Mouse (Mus musculus): ENCODE measurements at regions not wholly inside any gene's neighbourhood (a gene's known extent, or its start where the extent isn't known, plus 50 kb on each side); places are given as distances from the start of the nearest gene placed in this dataset.

DNA sequence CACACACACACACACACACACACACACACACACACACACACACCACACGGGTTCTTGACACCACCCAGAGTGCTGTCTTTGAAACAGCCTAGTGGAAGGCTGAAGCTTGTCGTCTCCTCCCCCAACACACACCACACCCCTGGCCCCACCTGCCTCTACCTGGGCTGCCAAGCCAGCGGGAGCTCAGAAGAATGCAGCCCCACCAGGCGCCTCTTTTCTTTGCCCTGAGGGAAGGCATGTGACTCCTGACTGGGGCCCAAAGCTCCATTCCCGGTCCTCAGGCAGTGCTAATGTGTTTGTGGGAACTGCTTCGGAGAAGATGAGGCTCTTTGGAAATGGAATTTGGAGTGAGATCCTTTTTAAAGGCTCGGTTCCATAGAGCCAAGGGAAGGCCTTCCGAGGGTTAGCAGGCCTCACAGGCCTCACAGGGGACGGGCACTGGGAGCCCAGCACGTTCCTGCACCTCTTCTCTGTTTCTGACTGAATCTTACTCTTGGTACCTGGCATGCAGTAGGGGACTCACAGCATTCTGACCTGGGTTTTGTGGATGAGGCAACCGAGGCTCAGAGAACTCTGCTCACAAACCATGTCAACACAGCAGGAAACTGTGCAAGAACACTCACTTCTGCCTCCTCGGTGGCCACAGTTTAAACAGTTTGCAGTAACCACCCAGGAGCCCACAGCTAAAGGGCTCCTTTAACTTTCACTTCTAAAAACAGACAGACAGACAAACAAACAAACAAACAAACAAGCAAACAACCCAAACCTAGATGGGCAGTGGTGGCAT lies 106.4 kb downstream of the Cd24a start:
- TF ChIP-seq CTCF (IDR thresholded peaks at IDR 0.05; ENCODE audit: low read depth), result no peak
- TF ChIP-seq EP300 (IDR thresholded peaks at IDR 0.05; ENCODE audit: low read depth), result no peak
- no peaks in the 10 kb centered on the region for H3K36me3 ChIP-seq (replicated peaks; ENCODE audit: control insufficient read depth, insufficient read depth, low read depth)
- H3K9ac ChIP-seq (replicated peaks), result no peak overlapping the region
- no peak overlapping the region for H3K4me2 ChIP-seq (ENCODE audit: low read depth)
- H3K27ac ChIP-seq, result no peak overlapping the region
- no peak overlapping the region for H3K4me3 ChIP-seq (ENCODE audit: insufficient read depth in 1 of 2, low read depth in 2 of 2, low read length in 2 of 2)
- H3K9me3 ChIP-seq (ENCODE audit: control insufficient read depth, low read length), result no peaks in the 10 kb centered on the region
- H3K27me3 ChIP-seq (ENCODE audit: control insufficient read depth, insufficient read depth, low read length), result peaks cover 3% of the 10 kb centered on the region
- WGBS (ENCODE audit: insufficient replicate concordance), result 56% methylated on average over 12 of the region's 12 CpGs
- H3K4me1 ChIP-seq (replicated peaks; ENCODE audit: control insufficient read depth in 2 of 2, insufficient read depth in 2 of 2, low read length in 1 of 2), result peaks cover 2 to 9% of the 10 kb centered on the region in 2 experiments; a peak in 2 of 4 replicates
- ATAC-seq (ENCODE audit: insufficient read depth) (no peak), DNase-seq (ENCODE audit: low read depth in 3 of 3, low spot score in 3 of 3) (no peak)

DNA sequence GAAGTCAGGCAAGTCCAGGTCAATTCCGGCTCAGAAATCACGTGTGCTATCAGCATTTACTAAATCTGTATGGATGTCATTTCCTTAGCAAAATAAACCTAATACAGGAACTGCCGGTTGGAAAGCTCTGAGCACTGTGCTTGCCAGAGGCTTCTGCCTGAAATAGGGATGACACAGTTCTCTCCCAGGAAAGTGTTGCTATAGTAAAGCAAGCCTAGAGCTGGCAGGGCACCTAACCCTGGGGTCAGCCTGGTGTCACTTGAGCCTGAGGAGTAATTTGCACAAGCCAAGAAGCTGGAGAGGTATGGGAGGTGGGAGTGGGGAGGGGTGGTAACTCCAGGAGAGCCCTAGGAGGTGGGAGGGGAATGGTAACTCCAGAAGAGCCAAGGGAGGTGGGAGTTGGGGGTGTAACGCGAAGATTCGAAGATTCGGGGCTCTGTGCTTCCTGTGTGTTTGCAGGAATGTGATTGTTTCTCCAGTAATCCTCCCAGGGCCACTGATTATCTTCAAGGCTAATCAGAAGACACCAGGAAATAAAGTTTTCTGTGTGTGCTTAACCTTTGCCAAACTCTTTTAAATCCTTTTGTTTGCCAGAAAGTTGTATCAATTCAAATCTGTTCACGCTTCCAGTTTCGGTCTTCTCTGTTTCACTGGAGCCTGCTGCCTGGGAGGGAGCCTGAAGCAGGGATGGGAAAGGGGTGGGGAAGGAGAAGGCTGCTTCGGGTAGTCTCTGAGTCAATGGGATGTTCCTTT lies 111.3 kb downstream of the Cd24a start:
- Histone ChIP-seq H3K27me3 (ENCODE audit: control insufficient read depth, insufficient read depth, low read length) (peaks cover 21% of the 10 kb centered on the region), H3K9me3 (ENCODE audit: control insufficient read depth, low read length) (no peaks in the 10 kb centered on the region), H3K4me2 (ENCODE audit: low read depth) (no peak overlapping the region), H3K4me1 (replicated peaks; ENCODE audit: control insufficient read depth in 2 of 2, insufficient read depth in 2 of 2, low read length in 1 of 2) (peaks cover 6 to 21% of the 10 kb centered on the region in 2 experiments), H3K36me3 (replicated peaks; ENCODE audit: control insufficient read depth, insufficient read depth, low read depth) (no peaks in the 10 kb centered on the region), H3K27ac (no peak overlapping the region), H3K4me3 (ENCODE audit: insufficient read depth in 1 of 2, low read depth in 2 of 2, low read length in 2 of 2) (no peak overlapping the region), H3K9ac (replicated peaks) (no peak overlapping the region)
- TF ChIP-seq CTCF (IDR thresholded peaks at IDR 0.05; ENCODE audit: low read depth) (no peak), EP300 (IDR thresholded peaks at IDR 0.05; ENCODE audit: low read depth) (no peak)
- 19% methylated on average over 10 of the region's 10 CpGs for WGBS (ENCODE audit: insufficient replicate concordance)
- ATAC-seq (ENCODE audit: insufficient read depth) (no peak), DNase-seq (ENCODE audit: low read depth in 3 of 3, low spot score in 3 of 3) (no peak)

DNA sequence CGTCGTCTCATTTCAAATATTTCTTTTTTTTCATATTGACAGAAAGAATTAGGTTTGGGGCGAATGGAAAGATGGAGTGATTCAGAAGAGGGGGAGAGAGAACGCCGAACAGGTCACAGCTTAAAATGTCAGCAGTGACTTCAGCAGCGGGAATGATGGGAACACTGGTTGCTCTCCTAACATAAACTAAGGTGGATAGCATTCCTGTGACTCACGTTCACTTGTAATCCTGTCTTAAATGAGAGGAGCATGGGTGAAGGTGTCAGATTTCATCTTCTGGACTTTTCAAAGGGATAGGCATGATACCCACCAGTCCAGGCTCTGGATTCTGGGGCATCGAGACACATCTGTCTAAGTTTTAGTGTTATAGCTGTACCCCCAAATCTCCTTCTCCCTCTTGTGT lies 111.8 kb downstream of the Cd24a start:
- Histone ChIP-seq H3K9ac (replicated peaks) (no peak overlapping the region), H3K9me3 (ENCODE audit: control insufficient read depth, low read length) (no peaks in the 10 kb centered on the region), H3K4me1 (replicated peaks; ENCODE audit: control insufficient read depth in 2 of 2, insufficient read depth in 2 of 2, low read length in 1 of 2) (peaks cover 11 to 26% of the 10 kb centered on the region in 2 experiments), H3K27ac (no peak overlapping the region), H3K36me3 (replicated peaks; ENCODE audit: control insufficient read depth, insufficient read depth, low read depth) (no peaks in the 10 kb centered on the region), H3K27me3 (ENCODE audit: control insufficient read depth, insufficient read depth, low read length) (peaks cover 21% of the 10 kb centered on the region), H3K4me3 (ENCODE audit: insufficient read depth in 1 of 2, low read depth in 2 of 2, low read length in 2 of 2) (no peak overlapping the region), H3K4me2 (ENCODE audit: low read depth) (no peak overlapping the region)
- WGBS (ENCODE audit: insufficient replicate concordance), result 47% methylated on average over 8 of the region's 8 CpGs
- TF ChIP-seq EP300 (IDR thresholded peaks at IDR 0.05; ENCODE audit: low read depth) (no peak), CTCF (IDR thresholded peaks at IDR 0.05; ENCODE audit: low read depth) (no peak)
- DNase-seq (ENCODE audit: low read depth in 3 of 3, low spot score in 3 of 3), result no peak
- ATAC-seq (ENCODE audit: insufficient read depth), result no peak

DNA sequence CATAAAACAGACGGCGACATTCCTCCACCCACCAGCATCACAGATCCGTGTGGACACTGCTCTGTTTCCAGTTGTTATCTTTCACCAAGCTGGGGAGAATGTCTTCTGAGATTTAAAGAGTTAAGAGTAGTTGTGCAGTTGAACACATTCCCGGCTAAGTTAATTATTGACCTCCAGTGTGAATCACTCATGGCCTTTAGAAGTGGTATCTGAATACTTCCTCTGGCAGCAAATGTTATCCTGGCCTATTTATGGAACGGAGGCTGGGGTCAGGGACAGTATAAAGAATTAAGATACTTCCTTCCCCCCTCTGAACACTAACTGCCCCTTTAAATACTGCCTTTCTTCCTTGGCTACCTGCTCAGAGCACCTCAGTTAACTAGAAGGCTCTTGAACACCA lies 115.9 kb downstream of the Cd24a start:
- Histone ChIP-seq H3K4me3 (ENCODE audit: insufficient read depth in 1 of 2, low read depth in 2 of 2, low read length in 2 of 2) (no peak overlapping the region), H3K9me3 (ENCODE audit: control insufficient read depth, low read length) (no peaks in the 10 kb centered on the region), H3K4me2 (ENCODE audit: low read depth) (no peak overlapping the region), H3K9ac (replicated peaks) (no peak overlapping the region), H3K27me3 (ENCODE audit: control insufficient read depth, insufficient read depth, low read length) (peaks cover 21% of the 10 kb centered on the region), H3K27ac (no peak overlapping the region; the same call in 1 of the 2 replicates), H3K36me3 (replicated peaks; ENCODE audit: control insufficient read depth, insufficient read depth, low read depth) (no peaks in the 10 kb centered on the region), H3K4me1 (replicated peaks; ENCODE audit: control insufficient read depth in 2 of 2, insufficient read depth in 2 of 2, low read length in 1 of 2) (peaks cover 11 to 25% of the 10 kb centered on the region in 2 experiments)
- no peak for TF ChIP-seq EP300 (IDR thresholded peaks at IDR 0.05; ENCODE audit: low read depth)
- no peak for TF ChIP-seq CTCF (IDR thresholded peaks at IDR 0.05; ENCODE audit: low read depth)
- WGBS (ENCODE audit: insufficient replicate concordance), result 41% methylated on average over 5 of the region's 5 CpGs
- DNase-seq (ENCODE audit: low read depth in 3 of 3, low spot score in 3 of 3), result no peak
- no peak for ATAC-seq (ENCODE audit: insufficient read depth)

DNA sequence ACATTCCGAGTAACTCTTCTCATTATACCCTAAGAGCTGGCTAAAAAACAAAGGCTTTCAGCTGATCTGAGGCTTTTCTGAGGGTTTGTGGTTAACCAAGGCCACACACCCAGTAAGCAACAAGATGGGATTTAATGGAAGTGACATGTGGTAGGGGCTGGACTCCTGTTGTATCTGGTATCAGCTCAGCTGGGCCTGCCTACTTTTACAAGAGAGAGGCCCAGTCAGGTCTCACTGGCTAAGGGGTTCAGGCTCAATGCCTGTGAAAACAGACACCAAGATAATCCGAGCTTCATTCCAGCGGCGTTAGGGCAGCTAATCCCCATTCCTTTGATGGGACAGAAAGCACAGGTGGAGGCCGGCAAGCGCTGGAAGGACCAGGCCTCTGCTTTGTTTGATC lies 116.4 kb downstream of the Cd24a start:
- H3K9ac ChIP-seq (replicated peaks), result no peak overlapping the region
- H3K36me3 ChIP-seq (replicated peaks; ENCODE audit: control insufficient read depth, insufficient read depth, low read depth), result no peaks in the 10 kb centered on the region
- no peaks in the 10 kb centered on the region for H3K9me3 ChIP-seq (ENCODE audit: control insufficient read depth, low read length)
- WGBS (ENCODE audit: insufficient replicate concordance), result 30% methylated on average over 6 of the region's 6 CpGs
- TF ChIP-seq EP300 (IDR thresholded peaks at IDR 0.05; ENCODE audit: low read depth) (no peak), CTCF (IDR thresholded peaks at IDR 0.05; ENCODE audit: low read depth) (no peak)
- peaks cover 17% of the 10 kb centered on the region for H3K27me3 ChIP-seq (ENCODE audit: control insufficient read depth, insufficient read depth, low read length)
- DNase-seq (ENCODE audit: low read depth in 3 of 3, low spot score in 3 of 3) (no peak), ATAC-seq (ENCODE audit: insufficient read depth) (no peak)
- H3K27ac ChIP-seq, result no peak overlapping the region; the same call in 1 of the 2 replicates
- no peak overlapping the region for H3K4me2 ChIP-seq (ENCODE audit: low read depth)
- H3K4me3 ChIP-seq (ENCODE audit: insufficient read depth in 1 of 2, low read depth in 2 of 2, low read length in 2 of 2), result no peak overlapping the region
- H3K4me1 ChIP-seq (replicated peaks; ENCODE audit: control insufficient read depth in 2 of 2, insufficient read depth in 2 of 2, low read length in 1 of 2), result peaks cover 9 to 21% of the 10 kb centered on the region in 2 experiments
